Mouse (Mus musculus): ENCODE measurements around the gene Polr1d. TPM values are rescaled to one million over a fixed set of nuclear protein-coding genes. Genes with fewer than 3 reads are reported as not detected.

Polr1d gene
- polyA plus RNA-seq, 1 experiment = 136 TPM

- peak within 1 kb of the TSS; percentile 93 for H3K27ac ChIP-seq (ENCODE audit: control insufficient read depth, insufficient read depth, low read depth, low read length)
- H3K4me3 ChIP-seq (ENCODE audit: control insufficient read depth, low read depth, low read length) = peak within 1 kb of the TSS; percentile 94
- TF ChIP-seq POLR2A (IDR thresholded peaks at IDR 0.05; ENCODE audit: control insufficient read depth, low read depth, low read length) (peak; percentile 70), CTCF (IDR thresholded peaks at IDR 0.05; ENCODE audit: control insufficient read depth, insufficient read depth, insufficient replicate concordance, low read depth, low read length) (peak; percentile 25; the same call in 1 of the 2 replicates)
- no peaks in the 10 kb centered on the region for H3K36me3 ChIP-seq (ENCODE audit: control insufficient read depth, insufficient read depth, low read length)
- H3K4me1 ChIP-seq (ENCODE audit: control insufficient read depth, insufficient read depth, low read length) = peaks cover 15% of the 10 kb centered on the region
- H3K27me3 ChIP-seq (ENCODE audit: control insufficient read depth, insufficient read depth, low read length) = no peaks in the 10 kb centered on the region
Measured at GRCm38 (mm10) chr5:147076026-147076798, 638 bp upstream of the Polr1d start, which contains the start of gene Lnx2. Gene Lnx2 (minus strand): TSS chr5:147076586.

- TF ChIP-seq POLR2A (IDR thresholded peaks at IDR 0.05; ENCODE audit: control insufficient read depth, low read depth, low read length) (peak; percentile 86), CTCF (IDR thresholded peaks at IDR 0.05; ENCODE audit: control insufficient read depth, insufficient read depth, insufficient replicate concordance, low read depth, low read length) (no peak)
- Histone ChIP-seq H3K4me3 (ENCODE audit: control insufficient read depth, low read depth, low read length) (peak overlapping the region; percentile 94), H3K27ac (ENCODE audit: control insufficient read depth, insufficient read depth, low read depth, low read length) (peak overlapping the region; percentile 85), H3K36me3 (ENCODE audit: control insufficient read depth, insufficient read depth, low read length) (no peaks in the 10 kb centered on the region), H3K27me3 (ENCODE audit: control insufficient read depth, insufficient read depth, low read length) (no peaks in the 10 kb centered on the region), H3K4me1 (ENCODE audit: control insufficient read depth, insufficient read depth, low read length) (peaks cover 15% of the 10 kb centered on the region)
Measured at GRCm38 (mm10) chr5:147077305-147078034, 620 bp downstream of the Polr1d start.

- Histone ChIP-seq H3K4me1 (ENCODE audit: control insufficient read depth, insufficient read depth, low read length) (peaks cover 15% of the 10 kb centered on the region), H3K27me3 (ENCODE audit: control insufficient read depth, insufficient read depth, low read length) (no peaks in the 10 kb centered on the region), H3K4me3 (ENCODE audit: control insufficient read depth, low read depth, low read length) (peak overlapping the region; percentile 94), H3K36me3 (ENCODE audit: control insufficient read depth, insufficient read depth, low read length) (no peaks in the 10 kb centered on the region), H3K27ac (ENCODE audit: control insufficient read depth, insufficient read depth, low read depth, low read length) (peak overlapping the region; percentile 85)
- TF ChIP-seq POLR2A (IDR thresholded peaks at IDR 0.05; ENCODE audit: control insufficient read depth, low read depth, low read length) (no peak), CTCF (IDR thresholded peaks at IDR 0.05; ENCODE audit: control insufficient read depth, insufficient read depth, insufficient replicate concordance, low read depth, low read length) (no peak)
Measured at GRCm38 (mm10) chr5:147078110-147078900, 1.5 kb downstream of the Polr1d start.

- TF ChIP-seq POLR2A (IDR thresholded peaks at IDR 0.05; ENCODE audit: control insufficient read depth, low read depth, low read length) (no peak), CTCF (IDR thresholded peaks at IDR 0.05; ENCODE audit: control insufficient read depth, insufficient read depth, insufficient replicate concordance, low read depth, low read length) (no peak)
- H3K27me3 ChIP-seq (ENCODE audit: control insufficient read depth, insufficient read depth, low read length) = no peaks in the 10 kb centered on the region
- no peak overlapping the region for H3K4me3 ChIP-seq (ENCODE audit: control insufficient read depth, low read depth, low read length)
- H3K27ac ChIP-seq (ENCODE audit: control insufficient read depth, insufficient read depth, low read depth, low read length) = no peak overlapping the region
- H3K4me1 ChIP-seq (ENCODE audit: control insufficient read depth, insufficient read depth, low read length) = no peaks in the 10 kb centered on the region; the same call in 1 of the 2 replicates
- no peaks in the 10 kb centered on the region for H3K36me3 ChIP-seq (ENCODE audit: control insufficient read depth, insufficient read depth, low read length)
Measured at GRCm38 (mm10) chr5:147085201-147085894, 8.5 kb downstream of the Polr1d start.

- H3K4me1 ChIP-seq (ENCODE audit: control insufficient read depth, insufficient read depth, low read length) = no peaks in the 10 kb centered on the region; the same call in 1 of the 2 replicates
- no peak overlapping the region for H3K4me3 ChIP-seq (ENCODE audit: control insufficient read depth, low read depth, low read length)
- no peaks in the 10 kb centered on the region for H3K27me3 ChIP-seq (ENCODE audit: control insufficient read depth, insufficient read depth, low read length)
- no peaks in the 10 kb centered on the region for H3K36me3 ChIP-seq (ENCODE audit: control insufficient read depth, insufficient read depth, low read length)
- no peak for TF ChIP-seq CTCF (IDR thresholded peaks at IDR 0.05; ENCODE audit: control insufficient read depth, insufficient read depth, insufficient replicate concordance, low read depth, low read length)
- no peak for TF ChIP-seq POLR2A (IDR thresholded peaks at IDR 0.05; ENCODE audit: control insufficient read depth, low read depth, low read length)
- no peak overlapping the region for H3K27ac ChIP-seq (ENCODE audit: control insufficient read depth, insufficient read depth, low read depth, low read length)
Measured at GRCm38 (mm10) chr5:147086816-147087215, 10.0 kb downstream of the Polr1d start.

- Histone ChIP-seq H3K27me3 (ENCODE audit: control insufficient read depth, insufficient read depth, low read length) (no peaks in the 10 kb centered on the region), H3K36me3 (ENCODE audit: control insufficient read depth, insufficient read depth, low read length) (no peaks in the 10 kb centered on the region), H3K4me1 (ENCODE audit: control insufficient read depth, insufficient read depth, low read length) (no peaks in the 10 kb centered on the region; the same call in 1 of the 2 replicates), H3K4me3 (ENCODE audit: control insufficient read depth, low read depth, low read length) (no peak overlapping the region), H3K27ac (ENCODE audit: control insufficient read depth, insufficient read depth, low read depth, low read length) (no peak overlapping the region)
- TF ChIP-seq CTCF (IDR thresholded peaks at IDR 0.05; ENCODE audit: control insufficient read depth, insufficient read depth, insufficient replicate concordance, low read depth, low read length) = no peak
- TF ChIP-seq POLR2A (IDR thresholded peaks at IDR 0.05; ENCODE audit: control insufficient read depth, low read depth, low read length) = no peak
Measured at GRCm38 (mm10) chr5:147089836-147090235, 13.0 kb downstream of the Polr1d start.

Data from testis, adult 2 months (tissue).